Mouse (Mus musculus): ENCODE measurements around the gene Heatr6. TPM values are rescaled to one million over a fixed set of nuclear protein-coding genes. Genes with fewer than 3 reads are reported as not detected.

The Heatr6 gene
- polyA plus RNA-seq (2015; fragmentation: Nextera tagmentation; extraction: Ambion mirVana), result 18.5 and 19.6 TPM in 2 replicates

GRCm38 (mm10) chr11:83753581-83754181 is at the start of gene Heatr6:
TSS of gene Heatr6 (plus strand) at chr11:83753696.
- Histone ChIP-seq H3K27ac (ENCODE audit: low read length) (peak within 1 kb of the TSS; percentile 69), H3K27me3 (ENCODE audit: control insufficient read depth, insufficient read depth, low read length) (0 out of 2 replicates have a peak, but pooled peaks cover 5% of the 10 kb centered on the region), H3K4me1 (ENCODE audit: control insufficient read depth, insufficient read depth, low read length) (peaks cover 10% of the 10 kb centered on the region), H3K4me2 (ENCODE audit: low read depth, low read length) (peak within 1 kb of the TSS; percentile 66), H3K36me3 (ENCODE audit: control insufficient read depth, insufficient read depth, low read length) (peaks cover 10% of the 10 kb centered on the region), H3K9me3 (replicated peaks; ENCODE audit: control insufficient read depth, low read length) (no peaks in the 10 kb centered on the region), H3K9ac (ENCODE audit: low read length) (peak within 1 kb of the TSS; percentile 87), H3K4me3 (replicated peaks; ENCODE audit: low read length) (peak within 1 kb of the TSS; percentile 76)
- peak; percentile 93 for ATAC-seq (ENCODE audit: insufficient read depth, low FRiP score)
- WGBS, result under 1% methylated on average over 47 of the region's 47 CpGs

- Histone ChIP-seq H3K9me3 (replicated peaks; ENCODE audit: control insufficient read depth, low read length) (no peaks in the 10 kb centered on the region), H3K4me2 (ENCODE audit: low read depth, low read length) (no peak within 1 kb of the TSS), H3K27me3 (ENCODE audit: control insufficient read depth, insufficient read depth, low read length) (no peaks in the 10 kb centered on the region), H3K4me3 (replicated peaks; ENCODE audit: low read length) (no peak within 1 kb of the TSS), H3K27ac (ENCODE audit: low read length) (no peak within 1 kb of the TSS), H3K4me1 (ENCODE audit: control insufficient read depth, insufficient read depth, low read length) (no peaks in the 10 kb centered on the region), H3K9ac (ENCODE audit: low read length) (no peak within 1 kb of the TSS), H3K36me3 (ENCODE audit: control insufficient read depth, insufficient read depth, low read length) (no peaks in the 10 kb centered on the region)
- ATAC-seq (ENCODE audit: insufficient read depth, low FRiP score), result no peak
- 39% methylated on average over 1 of the region's 1 CpGs for whole genome bisulfite sequencing
These were observed 49.8 kb upstream of the Heatr6 start, which contains the start of gene Wfdc17 for GRCm38 (mm10) chr11:83703705-83704104. TSS of gene Wfdc17 (plus strand) at chr11:83703991.

DNA sequence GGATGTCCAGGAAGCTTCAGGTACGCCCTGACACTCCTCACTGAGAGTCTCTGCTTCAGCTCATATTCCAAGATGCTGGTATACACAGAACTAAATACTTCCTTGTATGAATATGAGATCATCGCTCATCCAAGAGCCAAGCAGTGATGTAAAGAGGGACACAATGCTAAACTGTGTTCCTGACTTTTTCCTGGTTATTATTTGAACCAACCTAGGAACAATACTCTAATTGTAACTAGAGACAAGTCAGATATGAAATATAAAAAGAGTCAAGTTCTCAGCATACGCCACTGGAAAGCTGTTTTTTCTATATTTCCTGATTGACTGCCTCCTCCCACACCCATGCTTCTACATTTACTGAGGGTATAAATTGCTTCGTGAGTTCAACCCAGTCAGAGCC is 44.8 kb upstream of the Heatr6 start, which contains the start of gene Wfdc18:
Wfdc18 (plus strand) TSS at position 301 of the 400 bp plus-strand sequence.
- no peak for ATAC-seq (ENCODE audit: insufficient read depth, low FRiP score)
- H3K9me3 ChIP-seq (replicated peaks; ENCODE audit: control insufficient read depth, low read length), result no peaks in the 10 kb centered on the region
- no peak within 1 kb of the TSS for H3K4me2 ChIP-seq (ENCODE audit: low read depth, low read length)
- no peak within 1 kb of the TSS for H3K4me3 ChIP-seq (replicated peaks; ENCODE audit: low read length)
- no peaks in the 10 kb centered on the region for H3K4me1 ChIP-seq (ENCODE audit: control insufficient read depth, insufficient read depth, low read length)
- H3K9ac ChIP-seq (ENCODE audit: low read length), result no peak within 1 kb of the TSS
- WGBS, result 63% methylated on average over 4 of the region's 4 CpGs
- H3K36me3 ChIP-seq (ENCODE audit: control insufficient read depth, insufficient read depth, low read length), result no peaks in the 10 kb centered on the region
- no peaks in the 10 kb centered on the region for H3K27me3 ChIP-seq (ENCODE audit: control insufficient read depth, insufficient read depth, low read length)
- no peak within 1 kb of the TSS for H3K27ac ChIP-seq (ENCODE audit: low read length)

DNA sequence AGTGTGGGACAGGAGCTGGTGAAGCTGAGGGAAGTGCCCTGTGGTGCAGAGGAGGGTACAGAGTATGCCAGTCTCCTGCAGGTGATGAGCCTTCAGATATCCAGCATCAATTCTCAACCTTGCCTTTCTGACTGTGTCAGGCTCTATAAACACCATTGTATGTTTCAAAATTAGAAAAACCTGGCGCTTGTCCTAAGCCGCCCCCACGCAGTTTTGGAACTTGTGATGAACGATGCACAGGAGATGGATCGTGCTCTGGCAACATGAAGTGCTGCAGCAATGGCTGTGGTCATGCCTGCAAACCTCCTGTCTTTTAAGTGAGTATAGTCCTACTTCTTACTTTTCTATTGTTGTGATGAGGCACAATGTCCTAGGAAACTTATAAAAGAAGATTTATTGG is 43.8 kb upstream of the Heatr6 start:
- no peaks in the 10 kb centered on the region for H3K4me1 ChIP-seq (ENCODE audit: control insufficient read depth, insufficient read depth, low read length)
- no peak overlapping the region for H3K27ac ChIP-seq (ENCODE audit: low read length)
- no peak overlapping the region for H3K4me3 ChIP-seq (replicated peaks; ENCODE audit: low read length)
- no peaks in the 10 kb centered on the region for H3K9me3 ChIP-seq (replicated peaks; ENCODE audit: control insufficient read depth, low read length)
- WGBS, result 82% methylated on average over 5 of the region's 5 CpGs
- no peak for ATAC-seq (ENCODE audit: insufficient read depth, low FRiP score)
- no peaks in the 10 kb centered on the region for H3K27me3 ChIP-seq (ENCODE audit: control insufficient read depth, insufficient read depth, low read length)
- H3K4me2 ChIP-seq (ENCODE audit: low read depth, low read length), result no peak overlapping the region
- no peaks in the 10 kb centered on the region for H3K36me3 ChIP-seq (ENCODE audit: control insufficient read depth, insufficient read depth, low read length)
- no peak overlapping the region for H3K9ac ChIP-seq (ENCODE audit: low read length)

GRCm38 (mm10) chr11:83712671-83713070 is 40.8 kb upstream of the Heatr6 start:
- Histone ChIP-seq H3K4me2 (ENCODE audit: low read depth, low read length) (no peak overlapping the region), H3K9ac (ENCODE audit: low read length) (no peak overlapping the region), H3K36me3 (ENCODE audit: control insufficient read depth, insufficient read depth, low read length) (no peaks in the 10 kb centered on the region), H3K9me3 (replicated peaks; ENCODE audit: control insufficient read depth, low read length) (no peaks in the 10 kb centered on the region), H3K4me1 (ENCODE audit: control insufficient read depth, insufficient read depth, low read length) (no peaks in the 10 kb centered on the region), H3K4me3 (replicated peaks; ENCODE audit: low read length) (no peak overlapping the region), H3K27me3 (ENCODE audit: control insufficient read depth, insufficient read depth, low read length) (no peaks in the 10 kb centered on the region), H3K27ac (ENCODE audit: low read length) (no peak overlapping the region)
- 65% methylated on average over 1 of the region's 1 CpGs for WGBS
- ATAC-seq (ENCODE audit: insufficient read depth, low FRiP score), result no peak

GRCm38 (mm10) chr11:83713925-83714324 is 39.6 kb upstream of the Heatr6 start:
- no peak for ATAC-seq (ENCODE audit: insufficient read depth, low FRiP score)
- H3K9ac ChIP-seq (ENCODE audit: low read length), result no peak overlapping the region
- no peak overlapping the region for H3K27ac ChIP-seq (ENCODE audit: low read length)
- no peak overlapping the region for H3K4me2 ChIP-seq (ENCODE audit: low read depth, low read length)
- H3K36me3 ChIP-seq (ENCODE audit: control insufficient read depth, insufficient read depth, low read length), result no peaks in the 10 kb centered on the region
- no peaks in the 10 kb centered on the region for H3K9me3 ChIP-seq (replicated peaks; ENCODE audit: control insufficient read depth, low read length)
- H3K4me3 ChIP-seq (replicated peaks; ENCODE audit: low read length), result no peak overlapping the region
- H3K27me3 ChIP-seq (ENCODE audit: control insufficient read depth, insufficient read depth, low read length), result no peaks in the 10 kb centered on the region
- H3K4me1 ChIP-seq (ENCODE audit: control insufficient read depth, insufficient read depth, low read length), result no peaks in the 10 kb centered on the region
- WGBS, result 81% methylated on average over 2 of the region's 2 CpGs

DNA sequence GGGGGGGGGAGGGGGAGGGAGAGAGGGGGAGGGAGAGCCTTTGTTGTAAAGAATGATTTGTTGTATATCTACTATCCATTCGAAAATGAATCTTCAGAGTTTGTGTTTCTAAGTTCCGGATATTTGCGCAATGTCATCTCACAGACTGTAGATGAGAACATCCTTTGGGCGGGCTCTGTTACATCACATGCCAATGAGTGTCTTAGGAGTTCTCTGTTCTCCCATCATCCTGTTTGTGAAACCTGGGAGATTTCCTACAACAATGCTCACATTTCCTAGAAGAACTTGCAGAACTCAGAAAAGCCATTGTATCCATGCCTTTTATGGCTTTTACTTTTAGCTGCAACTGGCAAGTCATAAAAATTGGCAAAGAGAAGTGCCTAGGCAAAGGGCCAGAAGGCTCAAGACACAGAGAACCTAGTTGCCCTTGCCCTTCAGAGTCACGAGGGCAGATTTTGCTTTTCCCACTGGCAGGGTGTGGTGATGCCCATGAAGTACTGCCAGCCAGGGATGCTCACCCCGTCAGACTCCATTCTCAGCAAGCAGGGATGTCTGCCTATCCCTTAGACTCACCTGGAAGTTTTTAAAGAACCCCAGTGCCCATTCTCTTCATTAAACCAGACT is 36.3 kb upstream of the Heatr6 start:
- Histone ChIP-seq H3K9ac (ENCODE audit: low read length) (no peak overlapping the region), H3K4me2 (ENCODE audit: low read depth, low read length) (no peak overlapping the region), H3K4me1 (ENCODE audit: control insufficient read depth, insufficient read depth, low read length) (no peaks in the 10 kb centered on the region), H3K36me3 (ENCODE audit: control insufficient read depth, insufficient read depth, low read length) (no peaks in the 10 kb centered on the region), H3K27me3 (ENCODE audit: control insufficient read depth, insufficient read depth, low read length) (no peaks in the 10 kb centered on the region), H3K4me3 (replicated peaks; ENCODE audit: low read length) (no peak overlapping the region), H3K27ac (ENCODE audit: low read length) (no peak overlapping the region), H3K9me3 (replicated peaks; ENCODE audit: control insufficient read depth, low read length) (no peaks in the 10 kb centered on the region)
- ATAC-seq (ENCODE audit: insufficient read depth, low FRiP score), result no peak
- 84% methylated on average over 6 of the region's 6 CpGs for WGBS

DNA sequence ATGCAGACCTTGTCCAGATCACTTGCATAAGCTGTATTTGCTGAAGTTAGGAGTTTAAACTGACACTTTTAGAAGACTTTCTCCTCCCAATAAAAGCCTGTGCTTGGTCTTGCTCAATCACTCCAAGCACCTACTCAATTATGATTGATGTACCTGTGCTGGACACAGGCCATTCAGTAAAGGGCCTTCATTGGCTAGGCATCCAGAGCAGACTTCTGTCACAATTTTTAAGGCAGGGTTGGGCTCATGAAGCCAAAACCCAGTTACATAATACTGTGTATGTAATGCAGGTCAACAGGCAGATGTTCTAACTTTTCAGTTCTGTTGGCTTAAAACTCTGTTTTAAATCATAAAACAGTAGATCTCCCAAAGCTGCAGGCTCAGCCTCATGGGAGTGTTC is 32.7 kb upstream of the Heatr6 start:
- Histone ChIP-seq H3K27me3 (ENCODE audit: control insufficient read depth, insufficient read depth, low read length) (no peaks in the 10 kb centered on the region), H3K9me3 (replicated peaks; ENCODE audit: control insufficient read depth, low read length) (no peaks in the 10 kb centered on the region), H3K27ac (ENCODE audit: low read length) (no peak overlapping the region), H3K4me1 (ENCODE audit: control insufficient read depth, insufficient read depth, low read length) (no peaks in the 10 kb centered on the region), H3K4me2 (ENCODE audit: low read depth, low read length) (no peak overlapping the region), H3K36me3 (ENCODE audit: control insufficient read depth, insufficient read depth, low read length) (no peaks in the 10 kb centered on the region), H3K9ac (ENCODE audit: low read length) (no peak overlapping the region), H3K4me3 (replicated peaks; ENCODE audit: low read length) (no peak overlapping the region)
- no peak for ATAC-seq (ENCODE audit: insufficient read depth, low FRiP score)

DNA sequence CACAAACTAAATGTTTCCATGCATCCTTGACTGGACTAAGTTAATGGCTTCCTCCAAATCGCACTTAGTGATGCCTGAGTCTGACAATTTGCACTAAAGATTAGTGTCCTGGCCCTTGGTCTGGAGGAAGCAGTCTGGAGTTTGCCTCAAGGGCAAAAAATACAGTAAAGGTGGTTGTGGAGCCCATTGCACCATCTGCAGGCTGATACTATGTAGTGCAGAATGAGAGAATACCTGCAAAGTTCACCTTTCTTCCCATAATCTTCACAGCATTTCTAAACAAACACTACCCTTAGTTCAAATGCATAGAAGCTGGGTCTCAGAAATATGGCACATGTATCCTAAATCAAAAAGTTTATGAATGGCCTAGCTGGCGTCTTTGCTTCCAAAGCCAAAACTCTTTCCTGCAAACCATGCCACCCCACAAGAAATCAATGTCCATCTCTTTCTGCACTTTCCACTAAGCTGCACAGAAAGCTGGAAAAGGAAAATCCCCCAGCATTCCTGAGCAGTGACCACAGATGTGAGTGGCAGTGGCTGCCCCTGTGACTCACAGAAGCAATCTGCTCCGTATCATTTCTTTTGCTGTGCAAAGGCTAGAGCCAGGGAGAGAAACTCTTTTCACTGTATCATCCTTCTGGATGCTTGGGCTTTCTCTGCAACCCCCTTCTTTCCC is 24.6 kb upstream of the Heatr6 start:
- WGBS, result 49% methylated on average over 3 of the region's 3 CpGs
- H3K27me3 ChIP-seq (ENCODE audit: control insufficient read depth, insufficient read depth, low read length), result no peaks in the 10 kb centered on the region
- no peaks in the 10 kb centered on the region for H3K4me1 ChIP-seq (ENCODE audit: control insufficient read depth, insufficient read depth, low read length)
- peaks cover 2% of the 10 kb centered on the region; the same call in 1 of the 2 replicates for H3K9me3 ChIP-seq (replicated peaks; ENCODE audit: control insufficient read depth, low read length)
- ATAC-seq (ENCODE audit: insufficient read depth, low FRiP score), result no peak
- H3K4me2 ChIP-seq (ENCODE audit: low read depth, low read length), result no peak overlapping the region
- H3K36me3 ChIP-seq (ENCODE audit: control insufficient read depth, insufficient read depth, low read length), result no peaks in the 10 kb centered on the region
- no peak overlapping the region for H3K4me3 ChIP-seq (replicated peaks; ENCODE audit: low read length)
- no peak overlapping the region for H3K27ac ChIP-seq (ENCODE audit: low read length)
- H3K9ac ChIP-seq (ENCODE audit: low read length), result no peak overlapping the region

Measured in stomach, embryonic 16.5 days (tissue).